Mouse (Mus musculus): ENCODE data around the gene Scamp1. TPM values are rescaled to one million over a fixed set of nuclear protein-coding genes. Genes with fewer than 3 reads are reported as not detected.

Scamp1 gene
- total RNA-seq, 2 experiments from 2014 or later: 172 to 178 TPM

DNA sequence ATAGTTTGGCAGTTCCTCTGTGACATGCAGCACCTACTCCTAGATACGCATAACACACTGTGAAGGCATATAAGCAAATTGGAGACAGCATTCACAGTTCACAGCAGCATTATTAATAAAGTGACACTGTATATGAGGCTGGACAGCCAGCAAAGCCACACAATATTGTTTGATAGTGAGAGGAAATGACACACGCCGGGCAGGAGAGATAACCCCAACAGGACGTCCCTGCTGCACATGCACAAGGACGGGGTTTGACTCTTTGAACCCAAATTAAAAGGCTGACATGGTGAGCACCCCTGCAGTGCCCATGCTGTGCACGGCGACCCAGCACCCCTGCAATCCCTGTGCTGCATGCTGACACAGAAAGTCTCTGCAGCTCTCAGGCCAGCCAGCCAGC, 17.5 kb downstream of the Scamp1 start:
- H3K27ac ChIP-seq: no peak overlapping the region
- DNase-seq (ENCODE audit: extremely low spot score in 1 of 2, low spot score in 2 of 2): no peak
- intact Hi-C loops (cut with DNase I): no loop called here
- H3K4me3 ChIP-seq: no peak overlapping the region
- no peak for TF ChIP-seq CTCF (IDR thresholded peaks at IDR 0.05)

GRCm38 (mm10) chr13:94267190-94267589, 18.5 kb downstream of the Scamp1 start:
- intact Hi-C loops (cut with DNase I): no loop called here
- TF ChIP-seq CTCF (IDR thresholded peaks at IDR 0.05): no peak

DNA sequence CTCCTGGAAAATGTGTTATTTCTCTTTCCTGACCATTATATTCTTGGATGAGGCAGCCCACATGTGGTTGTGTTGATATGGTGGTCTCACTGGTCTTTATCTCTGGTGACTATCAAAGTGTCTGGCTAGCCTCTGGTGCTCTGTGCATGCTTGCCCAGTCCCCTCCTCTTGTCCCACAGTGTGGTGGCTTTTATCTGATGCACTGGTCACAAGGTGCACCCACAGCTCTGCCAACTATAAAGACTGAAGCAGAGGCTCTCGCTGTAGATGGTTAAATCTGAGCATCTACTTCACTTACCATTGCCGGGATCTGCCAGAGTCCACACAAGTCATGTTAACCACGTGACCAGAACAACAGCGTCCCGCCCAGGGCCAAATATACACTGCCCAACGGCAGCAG, 19.1 kb downstream of the Scamp1 start:
- intact Hi-C loops (cut with DNase I): no loop called here
- TF ChIP-seq CTCF (IDR thresholded peaks at IDR 0.05): no peak
- Histone ChIP-seq H3K4me3 (no peak overlapping the region), H3K27ac (no peak overlapping the region)
- no peak for DNase-seq (ENCODE audit: extremely low spot score in 1 of 2, low spot score in 2 of 2)

More at GRCm38 (mm10) chr13:94267190-94267589, 18.5 kb downstream of the Scamp1 start:
- H3K27ac ChIP-seq: no peak overlapping the region
- DNase-seq (ENCODE audit: extremely low spot score in 1 of 2, low spot score in 2 of 2): no peak
- no peak overlapping the region for H3K4me3 ChIP-seq

DNA sequence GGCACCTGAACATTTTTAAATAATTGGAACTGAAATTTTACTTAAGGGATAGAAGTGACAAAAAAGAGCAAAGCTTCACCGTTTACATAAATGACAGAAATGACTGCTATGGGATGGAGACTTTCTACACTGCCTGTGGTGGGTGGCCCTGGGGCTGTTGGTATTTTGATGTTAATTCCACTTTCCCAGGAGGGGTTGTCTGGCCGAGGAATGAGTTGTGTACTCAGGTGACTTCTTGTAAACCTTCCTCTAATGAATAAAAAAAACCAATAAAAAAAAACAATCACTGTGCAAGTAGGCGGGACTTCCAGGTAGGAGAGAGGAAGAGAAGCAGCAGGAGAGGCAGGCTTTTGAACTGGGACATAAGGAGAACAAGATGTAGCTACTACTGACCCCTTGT, 20.4 kb downstream of the Scamp1 start:
- H3K4me3 ChIP-seq: no peak overlapping the region
- no peak overlapping the region for H3K27ac ChIP-seq
- no peak for TF ChIP-seq CTCF (IDR thresholded peaks at IDR 0.05)
- no peak for DNase-seq (ENCODE audit: extremely low spot score in 1 of 2, low spot score in 2 of 2)
- intact Hi-C loops (cut with DNase I): no loop called here

DNA sequence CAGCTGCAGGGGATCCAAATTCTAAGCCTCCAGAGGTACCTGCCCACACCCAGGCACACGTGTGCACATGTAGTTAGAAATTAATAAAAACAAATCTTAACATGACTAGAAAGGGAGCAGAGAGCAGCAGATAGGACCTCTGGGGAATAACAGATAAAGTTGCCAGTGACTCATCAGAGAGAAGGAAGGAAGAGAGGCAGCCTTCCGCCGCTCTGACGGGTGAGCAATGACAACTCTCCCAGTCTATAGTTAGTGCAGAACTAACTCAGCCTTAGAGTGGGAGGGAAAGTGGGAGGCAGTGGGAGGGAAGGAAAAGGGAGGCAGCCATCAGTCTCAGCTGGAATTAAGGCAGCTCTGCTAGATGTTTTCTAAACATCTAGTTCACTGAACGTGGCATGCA, 21.7 kb downstream of the Scamp1 start:
- DNase-seq (ENCODE audit: extremely low spot score in 1 of 2, low spot score in 2 of 2): peak; percentile 30 to 43
- intact Hi-C loops (cut with DNase I): no loop called here
- no peak for TF ChIP-seq CTCF (IDR thresholded peaks at IDR 0.05)

DNA sequence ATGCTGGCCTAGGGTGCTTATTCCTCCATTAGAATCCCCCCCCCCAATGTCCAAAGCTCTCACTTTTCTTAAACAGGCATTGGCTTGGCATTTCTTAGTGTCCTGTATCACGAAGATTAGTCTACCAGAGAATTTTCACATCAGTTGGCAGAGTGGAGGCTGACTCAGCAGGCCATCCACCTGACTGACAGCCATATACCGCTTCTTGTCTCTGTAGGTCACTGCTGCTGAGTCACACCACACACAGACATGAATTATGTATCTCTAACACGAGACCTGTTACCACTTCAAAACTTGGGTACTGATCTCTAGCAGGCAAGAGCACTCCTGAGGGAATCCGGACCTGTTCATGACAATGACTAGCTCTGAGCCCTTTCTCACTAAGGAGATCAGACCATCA, 23.1 kb downstream of the Scamp1 start:
- intact Hi-C loops (cut with DNase I): no loop called here
- DNase-seq (ENCODE audit: extremely low spot score in 1 of 2, low spot score in 2 of 2): no peak
- TF ChIP-seq CTCF (IDR thresholded peaks at IDR 0.05): no peak

More for the DNA sequence above, 21.7 kb downstream of the Scamp1 start:
- H3K4me3 ChIP-seq: no peak overlapping the region
- no peak overlapping the region for H3K27ac ChIP-seq

DNA sequence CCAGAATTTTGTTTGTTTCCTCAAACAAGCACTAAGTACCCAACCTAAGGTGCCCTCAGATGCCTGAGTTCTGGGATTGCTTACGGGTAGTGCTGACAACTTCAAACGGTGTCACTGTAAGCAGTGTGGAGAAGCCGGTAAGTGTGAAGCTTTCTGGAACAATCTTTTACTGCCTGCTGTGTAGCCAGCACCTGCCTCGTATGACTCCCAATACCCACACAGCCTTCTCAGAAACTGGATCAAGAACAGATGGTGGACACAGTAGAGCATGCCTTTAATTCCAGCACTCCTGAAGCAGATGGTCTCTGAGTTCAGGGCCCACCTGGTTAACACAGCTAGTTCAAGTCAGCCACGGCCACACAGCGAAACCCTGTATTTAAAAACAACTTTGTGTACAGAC, 24.0 kb downstream of the Scamp1 start:
- no peak for DNase-seq (ENCODE audit: extremely low spot score in 1 of 2, low spot score in 2 of 2)
- intact Hi-C loops (cut with DNase I): no loop called here
- TF ChIP-seq CTCF (IDR thresholded peaks at IDR 0.05): no peak
- H3K27ac ChIP-seq: no peak overlapping the region
- H3K4me3 ChIP-seq: no peak overlapping the region

More for the DNA sequence above, 23.1 kb downstream of the Scamp1 start:
- H3K27ac ChIP-seq: no peak overlapping the region
- no peak overlapping the region for H3K4me3 ChIP-seq

GRCm38 (mm10) chr13:94260961-94261360, 24.7 kb downstream of the Scamp1 start:
- Histone ChIP-seq H3K27ac (no peak overlapping the region), H3K4me3 (no peak overlapping the region)
- intact Hi-C loops (cut with DNase I): no loop called here
- no peak for DNase-seq (ENCODE audit: extremely low spot score in 1 of 2, low spot score in 2 of 2)
- TF ChIP-seq CTCF (IDR thresholded peaks at IDR 0.05): no peak

DNA sequence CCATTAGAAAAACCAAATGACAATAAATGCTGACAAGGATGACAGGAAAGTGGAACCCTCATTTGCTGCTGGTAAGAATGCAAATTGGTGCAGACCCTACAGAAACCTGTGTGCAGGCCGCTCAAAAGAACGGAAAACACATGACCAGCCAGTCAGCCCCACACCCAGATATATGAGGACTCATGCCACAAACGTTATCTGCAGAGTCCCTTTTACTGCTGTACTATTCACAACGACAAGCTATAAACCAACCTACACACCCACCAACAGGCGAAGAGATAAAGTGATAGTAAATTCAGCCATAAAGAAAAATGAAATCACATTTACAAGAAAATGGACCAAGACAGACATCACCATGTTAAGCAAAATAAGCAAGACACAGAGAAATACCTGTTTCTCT, 26.4 kb downstream of the Scamp1 start:
- intact Hi-C loops (cut with DNase I): no loop called here
- H3K27ac ChIP-seq: no peak overlapping the region
- TF ChIP-seq CTCF (IDR thresholded peaks at IDR 0.05): no peak
- no peak overlapping the region for H3K4me3 ChIP-seq
- no peak for DNase-seq (ENCODE audit: extremely low spot score in 1 of 2, low spot score in 2 of 2)

DNA sequence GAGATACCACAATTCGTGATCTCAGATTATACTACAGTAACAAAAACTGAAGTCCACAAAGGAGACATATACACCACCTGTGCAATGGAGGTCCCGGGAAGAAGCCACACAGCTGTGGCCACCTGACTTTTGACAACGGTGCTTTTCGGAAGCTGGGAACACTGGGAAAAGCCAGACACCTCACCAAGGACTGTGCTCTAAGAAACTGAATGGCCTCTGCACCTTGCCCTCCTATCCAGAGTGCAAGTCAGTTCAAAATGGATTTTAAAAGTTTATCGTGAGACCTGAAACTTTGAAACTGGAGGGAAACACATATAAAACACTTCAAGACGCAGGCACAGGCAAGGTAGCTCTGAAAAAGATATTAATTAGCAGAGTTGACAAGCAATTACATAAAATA, 27.1 kb downstream of the Scamp1 start:
- Histone ChIP-seq H3K27ac (no peak overlapping the region), H3K4me3 (no peak overlapping the region)
- intact Hi-C loops (cut with DNase I): no loop called here
- TF ChIP-seq CTCF (IDR thresholded peaks at IDR 0.05): no peak
- no peak for DNase-seq (ENCODE audit: extremely low spot score in 1 of 2, low spot score in 2 of 2)

GRCm38 (mm10) chr13:94257711-94258110, 27.9 kb downstream of the Scamp1 start:
- H3K27ac ChIP-seq: no peak overlapping the region
- no peak for DNase-seq (ENCODE audit: extremely low spot score in 1 of 2, low spot score in 2 of 2)
- intact Hi-C loops (cut with DNase I): no loop called here
- H3K4me3 ChIP-seq: no peak overlapping the region
- TF ChIP-seq CTCF (IDR thresholded peaks at IDR 0.05): no peak

GRCm38 (mm10) chr13:94255176-94255575, 30.5 kb downstream of the Scamp1 start:
- Histone ChIP-seq H3K27ac (no peak overlapping the region), H3K4me3 (no peak overlapping the region)
- intact Hi-C loops (cut with DNase I): no loop called here
- no peak for TF ChIP-seq CTCF (IDR thresholded peaks at IDR 0.05)
- no peak for DNase-seq (ENCODE audit: extremely low spot score in 1 of 2, low spot score in 2 of 2)

- no peak for DNase-seq (ENCODE audit: extremely low spot score in 1 of 2, low spot score in 2 of 2)
- TF ChIP-seq CTCF (IDR thresholded peaks at IDR 0.05): no peak
- Histone ChIP-seq H3K4me3 (no peak overlapping the region), H3K27ac (no peak overlapping the region)
- intact Hi-C loops (cut with DNase I): no loop called here
Observed at GRCm38 (mm10) chr13:94254286-94254685, 31.4 kb downstream of the Scamp1 start.

- no peak for DNase-seq (ENCODE audit: extremely low spot score in 1 of 2, low spot score in 2 of 2)
- no peak overlapping the region for H3K4me3 ChIP-seq
- no peak for TF ChIP-seq CTCF (IDR thresholded peaks at IDR 0.05)
- H3K27ac ChIP-seq: no peak overlapping the region
- intact Hi-C loops (cut with DNase I): no loop called here
Observed at GRCm38 (mm10) chr13:94253052-94253451, 32.6 kb downstream of the Scamp1 start.
